Mouse (Mus musculus): ENCODE measurements at regions not wholly inside any gene's neighbourhood (a gene's known extent, or its start where the extent isn't known, plus 50 kb on each side); places are given as distances from the start of the nearest gene placed in this dataset.

DNA sequence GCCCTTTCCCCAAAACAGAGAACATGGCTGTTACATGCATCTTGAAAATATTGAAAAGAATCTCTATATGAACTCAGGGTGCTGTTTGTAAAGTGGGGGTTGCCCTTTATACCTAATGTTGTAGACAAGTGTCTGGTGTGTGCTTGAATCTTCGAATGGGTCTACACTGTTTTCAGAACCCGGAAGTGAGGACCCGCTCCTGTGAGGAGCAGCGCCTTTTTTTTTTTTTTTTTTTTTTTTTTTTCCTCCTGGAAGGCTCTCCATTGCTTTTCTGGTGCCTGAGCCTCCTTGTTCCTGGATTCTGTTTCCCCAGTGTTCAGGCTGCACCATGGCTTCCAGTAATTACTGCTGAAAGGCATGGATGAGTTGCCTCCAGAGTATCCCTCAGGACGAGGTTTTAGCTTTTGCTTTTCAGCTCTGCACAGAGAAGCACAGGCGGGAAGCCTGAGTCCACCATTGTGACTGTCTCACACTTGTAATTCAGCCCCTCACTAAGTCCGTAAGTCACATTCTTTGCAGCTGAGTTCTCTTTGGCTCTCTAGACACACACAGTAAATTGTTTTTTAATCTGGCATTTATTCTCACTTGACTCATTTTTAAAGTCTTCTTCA is 101.6 kb upstream of the Tet2 start:
- TF ChIP-seq ZC3H11A (IDR thresholded peaks at IDR 0.05; ENCODE audit: borderline replicate concordance, low read depth, low read length) (no peak), HCFC1 (IDR thresholded peaks at IDR 0.05; ENCODE audit: borderline replicate concordance, insufficient read depth, low read length) (no peak)

All from ES-E14 (cell line).